Mouse (Mus musculus): ENCODE data around the gene Tmprss11d.

DNA sequence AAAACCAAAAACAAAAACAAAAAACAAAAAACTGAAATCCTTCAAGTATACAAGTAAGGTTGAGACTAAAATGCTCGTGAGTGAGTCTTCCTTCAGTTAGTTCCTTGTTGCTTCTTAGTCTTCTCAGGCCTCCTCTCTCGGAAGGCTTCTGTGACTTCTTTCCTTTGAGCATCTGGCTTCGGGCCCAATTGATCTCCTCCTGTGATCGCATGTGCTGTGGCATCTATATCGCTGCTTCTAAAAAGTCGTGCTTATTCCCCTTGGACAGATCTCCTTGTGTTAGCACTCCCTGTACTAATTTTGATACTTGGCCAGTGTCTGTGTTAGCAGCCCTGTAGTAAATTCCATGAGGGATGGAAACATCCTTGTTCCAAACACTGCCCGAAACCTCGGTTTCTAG, 69.3 kb downstream of the Tmprss11d start:
- TF ChIP-seq CTCF (IDR thresholded peaks at IDR 0.05; ENCODE audit: low read depth, low read length) (no peak), POLR2A (IDR thresholded peaks at IDR 0.05; ENCODE audit: insufficient read depth, low read length) (no peak)
